Mouse (Mus musculus): Measurements from ENCODE around the gene Gm10961. TPM values are rescaled to one million over a fixed set of nuclear protein-coding genes. Genes with fewer than 3 reads are reported as not detected.
"Not testable (repeated sequence)": the region's sequence is repeated elsewhere in the genome, so short reads cannot be mapped to it uniquely, and the experiment has no call there.

The Gm10961 gene
- polyA plus RNA-seq, 1 experiment from 2014 or later, result not detected

- H3K36me3 ChIP-seq; H3K4me3 ChIP-seq; H3K9me3 ChIP-seq; DNase-seq (ENCODE audit: low spot score); H3K4me1 ChIP-seq (replicated peaks); H3K27me3 ChIP-seq (ENCODE audit: insufficient read depth, poor library complexity, severe bottlenecking); H3K27ac ChIP-seq: not testable (repeated sequence)
- WGBS, result 86% methylated on average over 5 of the region's 5 CpGs
Measured at GRCm38 (mm10) chr3:107650276-107650675, 19.2 kb downstream of the Gm10961 start.

- DNase-seq (ENCODE audit: low spot score), result no peak
- Histone ChIP-seq H3K27me3 (ENCODE audit: insufficient read depth, poor library complexity, severe bottlenecking) (no peaks in the 10 kb centered on the region), H3K4me1 (replicated peaks) (peaks cover under 1% of the 10 kb centered on the region), H3K9me3 (peaks cover 4% of the 10 kb centered on the region; the same call in 1 of the 2 replicates), H3K27ac (no peak overlapping the region), H3K36me3 (no peaks in the 10 kb centered on the region), H3K4me3 (no peak overlapping the region)
- WGBS, result 92% methylated on average over 3 of the region's 3 CpGs
Measured at GRCm38 (mm10) chr3:107652968-107653367, 21.8 kb downstream of the Gm10961 start.

GRCm38 (mm10) chr3:107654861-107655260 lies 23.7 kb downstream of the Gm10961 start:
- Histone ChIP-seq H3K4me1 (replicated peaks) (no peaks in the 10 kb centered on the region), H3K36me3 (peaks cover 18% of the 10 kb centered on the region), H3K4me3 (no peak overlapping the region), H3K27me3 (ENCODE audit: insufficient read depth, poor library complexity, severe bottlenecking) (no peaks in the 10 kb centered on the region), H3K27ac (no peak overlapping the region), H3K9me3 (peaks cover 4% of the 10 kb centered on the region; the same call in 1 of the 2 replicates)
- 81% methylated on average over 3 of the region's 3 CpGs for WGBS
- DNase-seq (ENCODE audit: low spot score), result no peak

GRCm38 (mm10) chr3:107655491-107655890 lies 24.4 kb downstream of the Gm10961 start:
- 85% methylated on average over 3 of the region's 3 CpGs for WGBS
- Histone ChIP-seq H3K27ac (no peak overlapping the region), H3K4me1 (replicated peaks) (no peaks in the 10 kb centered on the region), H3K36me3 (peaks cover 24% of the 10 kb centered on the region), H3K9me3 (peaks cover 4% of the 10 kb centered on the region; the same call in 1 of the 2 replicates), H3K27me3 (ENCODE audit: insufficient read depth, poor library complexity, severe bottlenecking) (no peaks in the 10 kb centered on the region), H3K4me3 (no peak overlapping the region)
- DNase-seq (ENCODE audit: low spot score), result no peak

GRCm38 (mm10) chr3:107656151-107656550 lies 25.0 kb downstream of the Gm10961 start:
- DNase-seq (ENCODE audit: low spot score), result no peak
- H3K27ac ChIP-seq, result no peak overlapping the region
- no peak overlapping the region for H3K4me3 ChIP-seq
- WGBS, result 94% methylated on average over 2 of the region's 2 CpGs
- H3K9me3 ChIP-seq, result peaks cover 4% of the 10 kb centered on the region; the same call in 1 of the 2 replicates
- peaks cover 31% of the 10 kb centered on the region for H3K36me3 ChIP-seq
- H3K27me3 ChIP-seq (ENCODE audit: insufficient read depth, poor library complexity, severe bottlenecking), result no peaks in the 10 kb centered on the region
- H3K4me1 ChIP-seq (replicated peaks), result no peaks in the 10 kb centered on the region

- 81% methylated on average over 4 of the region's 4 CpGs for WGBS
- Histone ChIP-seq H3K4me1 (replicated peaks) (no peaks in the 10 kb centered on the region), H3K27me3 (ENCODE audit: insufficient read depth, poor library complexity, severe bottlenecking) (no peaks in the 10 kb centered on the region), H3K27ac (no peak overlapping the region), H3K4me3 (no peak overlapping the region), H3K36me3 (peaks cover 38% of the 10 kb centered on the region), H3K9me3 (peaks cover 4% of the 10 kb centered on the region; the same call in 1 of the 2 replicates)
- no peak for DNase-seq (ENCODE audit: low spot score)
Measured at GRCm38 (mm10) chr3:107656888-107657287, 25.8 kb downstream of the Gm10961 start.

- 90% methylated on average over 1 of the region's 1 CpGs for WGBS
Measured at GRCm38 (mm10) chr3:107659000-107659399, 27.9 kb downstream of the Gm10961 start.

GRCm38 (mm10) chr3:107664641-107665040 lies 33.5 kb downstream of the Gm10961 start:
- no peaks in the 10 kb centered on the region for H3K4me1 ChIP-seq (replicated peaks)
- H3K27me3 ChIP-seq (ENCODE audit: insufficient read depth, poor library complexity, severe bottlenecking), result no peaks in the 10 kb centered on the region
- no peak for DNase-seq (ENCODE audit: low spot score)
- peaks cover 100% of the 10 kb centered on the region for H3K36me3 ChIP-seq
- H3K27ac ChIP-seq, result no peak overlapping the region
- H3K4me3 ChIP-seq, result no peak overlapping the region
- no peaks in the 10 kb centered on the region for H3K9me3 ChIP-seq
- WGBS, result 97% methylated on average over 1 of the region's 1 CpGs

More at GRCm38 (mm10) chr3:107659000-107659399, 27.9 kb downstream of the Gm10961 start:
- no peak for DNase-seq (ENCODE audit: low spot score)
- Histone ChIP-seq H3K4me3 (no peak overlapping the region), H3K27me3 (ENCODE audit: insufficient read depth, poor library complexity, severe bottlenecking) (no peaks in the 10 kb centered on the region), H3K4me1 (replicated peaks) (no peaks in the 10 kb centered on the region), H3K9me3 (no peaks in the 10 kb centered on the region), H3K36me3 (peaks cover 59% of the 10 kb centered on the region), H3K27ac (no peak overlapping the region)

GRCm38 (mm10) chr3:107667426-107667825 lies 36.3 kb downstream of the Gm10961 start:
- 90% methylated on average over 6 of the region's 6 CpGs for WGBS
- no peaks in the 10 kb centered on the region for H3K4me1 ChIP-seq (replicated peaks)
- H3K27me3 ChIP-seq (ENCODE audit: insufficient read depth, poor library complexity, severe bottlenecking), result no peaks in the 10 kb centered on the region
- DNase-seq (ENCODE audit: low spot score), result no peak
- no peaks in the 10 kb centered on the region for H3K9me3 ChIP-seq
- peaks cover 100% of the 10 kb centered on the region for H3K36me3 ChIP-seq
- no peak overlapping the region for H3K4me3 ChIP-seq
- H3K27ac ChIP-seq, result no peak overlapping the region

- peaks cover 100% of the 10 kb centered on the region for H3K36me3 ChIP-seq
Measured at GRCm38 (mm10) chr3:107668786-107669185, 37.7 kb downstream of the Gm10961 start.

GRCm38 (mm10) chr3:107670500-107670899 lies 39.4 kb downstream of the Gm10961 start:
- Histone ChIP-seq H3K9me3 (no peaks in the 10 kb centered on the region), H3K27me3 (ENCODE audit: insufficient read depth, poor library complexity, severe bottlenecking) (no peaks in the 10 kb centered on the region), H3K27ac (no peak overlapping the region), H3K36me3 (peaks cover 100% of the 10 kb centered on the region), H3K4me3 (no peak overlapping the region), H3K4me1 (replicated peaks) (no peaks in the 10 kb centered on the region)
- WGBS, result 87% methylated on average over 4 of the region's 4 CpGs
- DNase-seq (ENCODE audit: low spot score), result no peak

More at GRCm38 (mm10) chr3:107668786-107669185, 37.7 kb downstream of the Gm10961 start:
- H3K27ac ChIP-seq, result no peak overlapping the region
- H3K9me3 ChIP-seq, result no peaks in the 10 kb centered on the region
- no peak overlapping the region for H3K4me3 ChIP-seq
- H3K4me1 ChIP-seq (replicated peaks), result no peaks in the 10 kb centered on the region
- 92% methylated on average over 7 of the region's 7 CpGs for WGBS
- H3K27me3 ChIP-seq (ENCODE audit: insufficient read depth, poor library complexity, severe bottlenecking), result no peaks in the 10 kb centered on the region
- DNase-seq (ENCODE audit: low spot score), result no peak

GRCm38 (mm10) chr3:107671509-107671908 lies 40.4 kb downstream of the Gm10961 start:
- Histone ChIP-seq H3K27ac (no peak overlapping the region), H3K4me1 (replicated peaks) (no peaks in the 10 kb centered on the region), H3K36me3 (peaks cover 99% of the 10 kb centered on the region), H3K9me3 (no peaks in the 10 kb centered on the region), H3K27me3 (ENCODE audit: insufficient read depth, poor library complexity, severe bottlenecking) (no peaks in the 10 kb centered on the region), H3K4me3 (no peak overlapping the region)
- 96% methylated on average over 2 of the region's 2 CpGs for WGBS
- no peak for DNase-seq (ENCODE audit: low spot score)

- 53% methylated on average over 7 of the region's 7 CpGs for WGBS
- Histone ChIP-seq H3K4me3 (no peak overlapping the region), H3K27me3 (ENCODE audit: insufficient read depth, poor library complexity, severe bottlenecking) (no peaks in the 10 kb centered on the region), H3K27ac (no peak overlapping the region), H3K36me3 (peaks cover 17% of the 10 kb centered on the region), H3K9me3 (no peaks in the 10 kb centered on the region), H3K4me1 (replicated peaks) (peaks cover 12% of the 10 kb centered on the region)
- DNase-seq (ENCODE audit: low spot score), result no peak
Measured at GRCm38 (mm10) chr3:107680790-107681576, 49.9 kb downstream of the Gm10961 start.
